Mouse (Mus musculus): ENCODE results near the gene Mpp4. TPM values are rescaled to one million over a fixed set of nuclear protein-coding genes. Genes with fewer than 3 reads are reported as not detected.

Mpp4 gene
- total RNA-seq, 4 experiments from 2014 or later: 0.15 to 0.38 (median 0.24) TPM; not detected in 1

Other genes with a start within 250 kb of the Mpp4 start
- 10 to 100 TPM; 53.2 to 85.3 (median 66.5) TPM for gene Trak2, start 190.0 kb downstream of the Mpp4 start, total RNA-seq (2022)
- 10 to 100 TPM; 25.7 to 39.8 (median 34.8) TPM for gene Stradb, start 189.9 kb downstream of the Mpp4 start, total RNA-seq (2022)
- not detected for gene C2cd6, start 68.5 kb downstream of the Mpp4 start, total RNA-seq (2022)
- gene Tmem237, start 43.0 kb downstream of the Mpp4 start, total RNA-seq (2022): 10 to 100 TPM; 19.4 to 32.7 (median 26.3) TPM
- gene Als2, start 73.8 kb upstream of the Mpp4 start, total RNA-seq (2022): 10 to 100 TPM; 11.2 to 13.5 (median 13.2) TPM
- gene Cdk15, start 93.5 kb upstream of the Mpp4 start, total RNA-seq (2022): under 1 TPM in 3 of 4 experiments, not detected in 1; 0.19 to 0.49 (median 0.35) TPM